Mouse (Mus musculus): ENCODE data around the gene 4930505A04Rik. TPM values are rescaled to one million over a fixed set of nuclear protein-coding genes. Genes with fewer than 3 reads are reported as not detected.

4930505A04Rik gene
- polyA plus RNA-seq (2016; fragmentation: Nextera tagmentation; extraction: Ambion mirVana) = not detected in 2 replicates

- Histone ChIP-seq H3K36me3 (no peaks in the 10 kb centered on the region), H3K27ac (replicated peaks) (peak within 1 kb of the TSS; percentile 84), H3K27me3 (ENCODE audit: low read depth, poor library complexity, severe bottlenecking) (0 out of 2 replicates have a peak, but pooled peaks cover 9% of the 10 kb centered on the region), H3K4me3 (peak within 1 kb of the TSS; percentile 60), H3K4me1 (peaks cover 14% of the 10 kb centered on the region), H3K9me3 (replicated peaks) (no peaks in the 10 kb centered on the region)
- WGBS = 11% methylated on average over 17 of the region's 17 CpGs
- peak; percentile 92 for DNase-seq (ENCODE audit: low spot score)
These were observed at the start of gene 4930505A04Rik for GRCm38 (mm10) chr11:30471751-30472593. Gene 4930505A04Rik, minus strand, starts transcription at chr11:30471827.

GRCm38 (mm10) chr11:30517133-30517532 lies 45.5 kb upstream of the 4930505A04Rik start:
- 89% methylated on average over 2 of the region's 2 CpGs for WGBS
- Histone ChIP-seq H3K4me3 (no peak overlapping the region), H3K27me3 (ENCODE audit: low read depth, poor library complexity, severe bottlenecking) (no peaks in the 10 kb centered on the region), H3K9me3 (replicated peaks) (no peaks in the 10 kb centered on the region), H3K4me1 (no peaks in the 10 kb centered on the region), H3K27ac (replicated peaks) (no peak overlapping the region), H3K36me3 (no peaks in the 10 kb centered on the region)
- DNase-seq (ENCODE audit: low spot score) = no peak

- 91% methylated on average over 4 of the region's 4 CpGs for WGBS
- H3K27ac ChIP-seq (replicated peaks) = no peak overlapping the region
- H3K9me3 ChIP-seq (replicated peaks) = no peaks in the 10 kb centered on the region
- H3K27me3 ChIP-seq (ENCODE audit: low read depth, poor library complexity, severe bottlenecking) = no peaks in the 10 kb centered on the region
- no peak for DNase-seq (ENCODE audit: low spot score)
- no peaks in the 10 kb centered on the region for H3K4me1 ChIP-seq
- H3K36me3 ChIP-seq = no peaks in the 10 kb centered on the region
- no peak overlapping the region for H3K4me3 ChIP-seq
These were observed 36.6 kb upstream of the 4930505A04Rik start for GRCm38 (mm10) chr11:30508178-30508577.

DNA sequence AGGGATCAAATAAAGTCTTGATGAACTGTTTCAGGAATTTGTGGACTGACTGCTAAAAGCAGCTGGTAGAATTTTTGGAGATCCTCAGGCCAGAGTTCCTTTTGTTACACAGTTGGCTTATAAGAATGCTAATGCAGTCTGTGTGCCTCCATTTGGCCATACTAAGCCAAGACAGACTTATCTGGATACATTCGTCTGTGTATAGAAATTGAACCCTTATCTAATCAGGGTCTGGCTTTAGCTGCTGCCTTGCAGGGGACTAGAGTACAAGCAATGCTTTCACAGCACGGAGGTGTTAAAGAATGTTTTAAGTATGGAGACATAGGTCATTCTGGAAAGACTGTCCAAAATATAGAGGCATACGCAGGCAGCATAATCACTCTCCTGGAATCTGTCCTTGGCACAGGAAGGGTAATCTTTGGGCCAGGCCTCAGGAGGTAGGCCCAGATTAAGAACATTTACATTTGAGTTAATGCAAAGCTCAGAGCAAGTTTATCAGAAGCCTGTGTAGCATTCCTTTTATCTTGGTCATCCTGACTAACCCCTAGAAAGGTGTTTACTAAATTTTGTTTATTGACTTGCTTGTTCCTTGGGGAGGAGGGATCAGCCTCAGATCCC lies 27.2 kb upstream of the 4930505A04Rik start:
- Histone ChIP-seq H3K36me3 (no peaks in the 10 kb centered on the region), H3K9me3 (replicated peaks) (peaks cover 4% of the 10 kb centered on the region; the same call in 1 of the 2 replicates), H3K4me3 (no peak overlapping the region), H3K27me3 (ENCODE audit: low read depth, poor library complexity, severe bottlenecking) (no peaks in the 10 kb centered on the region), H3K27ac (replicated peaks) (no peak overlapping the region), H3K4me1 (no peaks in the 10 kb centered on the region)
- 83% methylated on average over 3 of the region's 3 CpGs for WGBS
- DNase-seq (ENCODE audit: low spot score) = no peak

GRCm38 (mm10) chr11:30497151-30497550 lies 25.5 kb upstream of the 4930505A04Rik start:
- Histone ChIP-seq H3K36me3 (no peaks in the 10 kb centered on the region), H3K4me3 (no peak overlapping the region), H3K27me3 (ENCODE audit: low read depth, poor library complexity, severe bottlenecking) (no peaks in the 10 kb centered on the region), H3K27ac (replicated peaks) (no peak overlapping the region), H3K4me1 (no peaks in the 10 kb centered on the region), H3K9me3 (replicated peaks) (peaks cover 4% of the 10 kb centered on the region; the same call in 1 of the 2 replicates)
- 64% methylated on average over 2 of the region's 2 CpGs for WGBS
- DNase-seq (ENCODE audit: low spot score) = no peak

GRCm38 (mm10) chr11:30491515-30492260 lies 20.1 kb upstream of the 4930505A04Rik start:
- Histone ChIP-seq H3K27me3 (ENCODE audit: low read depth, poor library complexity, severe bottlenecking) (no peaks in the 10 kb centered on the region), H3K4me3 (no peak overlapping the region), H3K4me1 (no peaks in the 10 kb centered on the region), H3K36me3 (no peaks in the 10 kb centered on the region), H3K27ac (replicated peaks) (no peak overlapping the region), H3K9me3 (replicated peaks) (no peaks in the 10 kb centered on the region)
- DNase-seq (ENCODE audit: low spot score) = no peak

- Histone ChIP-seq H3K9me3 (replicated peaks) (no peaks in the 10 kb centered on the region), H3K4me1 (no peaks in the 10 kb centered on the region), H3K27ac (replicated peaks) (no peak overlapping the region), H3K27me3 (ENCODE audit: low read depth, poor library complexity, severe bottlenecking) (no peaks in the 10 kb centered on the region), H3K36me3 (no peaks in the 10 kb centered on the region), H3K4me3 (no peak overlapping the region)
- DNase-seq (ENCODE audit: low spot score) = no peak
- WGBS = 79% methylated on average over 9 of the region's 10 CpGs
These were observed 16.6 kb upstream of the 4930505A04Rik start for GRCm38 (mm10) chr11:30488183-30488582.

GRCm38 (mm10) chr11:30483286-30483685 lies 11.7 kb upstream of the 4930505A04Rik start:
- no peak for DNase-seq (ENCODE audit: low spot score)

GRCm38 (mm10) chr11:30471187-30471586 lies 440 bp downstream of the 4930505A04Rik start:
- Histone ChIP-seq H3K27me3 (ENCODE audit: low read depth, poor library complexity, severe bottlenecking) (0 out of 2 replicates have a peak, but pooled peaks cover 9% of the 10 kb centered on the region), H3K36me3 (no peaks in the 10 kb centered on the region), H3K4me3 (no peak overlapping the region), H3K27ac (replicated peaks) (peak overlapping the region; percentile 84), H3K4me1 (peaks cover 14% of the 10 kb centered on the region), H3K9me3 (replicated peaks) (no peaks in the 10 kb centered on the region)
- WGBS = 79% methylated on average over 8 of the region's 8 CpGs
- DNase-seq (ENCODE audit: low spot score) = no peak

More at GRCm38 (mm10) chr11:30483286-30483685, 11.7 kb upstream of the 4930505A04Rik start:
- Histone ChIP-seq H3K36me3 (no peaks in the 10 kb centered on the region), H3K4me3 (no peak overlapping the region), H3K27me3 (ENCODE audit: low read depth, poor library complexity, severe bottlenecking) (no peaks in the 10 kb centered on the region), H3K4me1 (no peaks in the 10 kb centered on the region), H3K27ac (replicated peaks) (no peak overlapping the region), H3K9me3 (replicated peaks) (no peaks in the 10 kb centered on the region)
- WGBS = 88% methylated on average over 4 of the region's 4 CpGs

DNA sequence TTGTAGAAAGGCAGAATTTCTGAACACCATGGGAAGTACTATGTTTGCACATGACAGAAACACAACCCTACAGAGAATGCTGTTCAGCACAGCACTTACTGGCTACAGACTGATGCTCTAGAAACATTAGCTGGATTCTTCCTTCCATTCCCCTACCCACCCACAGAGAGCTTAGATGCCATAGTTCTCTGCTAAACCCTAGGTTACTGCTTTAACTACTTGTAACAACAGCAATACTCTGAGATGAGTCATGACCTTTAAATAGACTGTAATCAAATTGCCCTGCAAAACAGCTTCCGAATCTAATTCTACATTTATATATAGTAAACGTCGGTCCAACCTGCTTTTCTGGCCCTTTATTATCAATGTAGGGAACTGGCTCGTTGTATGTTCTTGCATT lies 17.3 kb downstream of the 4930505A04Rik start:
- H3K4me1 ChIP-seq = no peaks in the 10 kb centered on the region
- H3K27ac ChIP-seq (replicated peaks) = no peak overlapping the region

GRCm38 (mm10) chr11:30448126-30448525 lies 23.5 kb downstream of the 4930505A04Rik start:
- 89% methylated on average over 2 of the region's 2 CpGs for WGBS

More for the DNA sequence above, 17.3 kb downstream of the 4930505A04Rik start:
- no peaks in the 10 kb centered on the region for H3K36me3 ChIP-seq
- no peak overlapping the region for H3K4me3 ChIP-seq
- no peak for DNase-seq (ENCODE audit: low spot score)
- H3K9me3 ChIP-seq (replicated peaks) = no peaks in the 10 kb centered on the region
- 90% methylated on average over 4 of the region's 4 CpGs for WGBS
- H3K27me3 ChIP-seq (ENCODE audit: low read depth, poor library complexity, severe bottlenecking) = no peaks in the 10 kb centered on the region

DNA sequence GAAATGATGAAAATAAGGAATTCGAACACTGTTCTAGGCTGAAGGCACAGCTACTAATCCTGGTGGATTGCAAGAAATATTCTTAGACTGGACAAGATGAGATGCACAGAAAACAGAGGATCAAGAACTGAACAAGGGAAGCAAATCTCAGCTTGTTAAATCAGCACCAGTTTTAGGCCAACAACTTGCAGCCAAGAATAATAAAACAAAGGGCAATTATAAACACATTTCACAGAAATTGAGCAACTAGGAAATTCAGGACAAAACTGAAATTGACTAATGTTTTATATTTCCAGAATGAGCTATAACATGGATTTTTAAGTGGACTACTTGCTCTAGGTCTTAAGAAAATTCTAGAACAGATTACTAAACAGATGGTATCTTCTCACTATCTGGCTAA lies 24.1 kb downstream of the 4930505A04Rik start:
- no peaks in the 10 kb centered on the region for H3K4me1 ChIP-seq
- H3K27ac ChIP-seq (replicated peaks) = no peak overlapping the region
- H3K27me3 ChIP-seq (ENCODE audit: low read depth, poor library complexity, severe bottlenecking) = no peaks in the 10 kb centered on the region
- no peaks in the 10 kb centered on the region for H3K9me3 ChIP-seq (replicated peaks)
- no peak for DNase-seq (ENCODE audit: low spot score)
- no peak overlapping the region for H3K4me3 ChIP-seq
- 97% methylated on average over 1 of the region's 1 CpGs for WGBS
- H3K36me3 ChIP-seq = no peaks in the 10 kb centered on the region

More at GRCm38 (mm10) chr11:30448126-30448525, 23.5 kb downstream of the 4930505A04Rik start:
- DNase-seq (ENCODE audit: low spot score) = no peak
- no peak overlapping the region for H3K27ac ChIP-seq (replicated peaks)
- no peaks in the 10 kb centered on the region for H3K27me3 ChIP-seq (ENCODE audit: low read depth, poor library complexity, severe bottlenecking)
- H3K36me3 ChIP-seq = no peaks in the 10 kb centered on the region
- no peaks in the 10 kb centered on the region for H3K4me1 ChIP-seq
- H3K9me3 ChIP-seq (replicated peaks) = no peaks in the 10 kb centered on the region
- no peak overlapping the region for H3K4me3 ChIP-seq

Data from midbrain, embryonic 10.5 days (tissue).